Mouse (Mus musculus) ovary, postnatal 10 days (tissue): Measurements from ENCODE around the gene Dis3l2.
A peak's percentile ranks its signal among the peaks of the same experiment; 100 is the strongest.

Experiments
- DNase-seq: peaks from one replicate; pipeline ENCODE4 v3.0.0; 2022; ENCODE audit warnings: low spot score

Dis3l2 gene

DNA sequence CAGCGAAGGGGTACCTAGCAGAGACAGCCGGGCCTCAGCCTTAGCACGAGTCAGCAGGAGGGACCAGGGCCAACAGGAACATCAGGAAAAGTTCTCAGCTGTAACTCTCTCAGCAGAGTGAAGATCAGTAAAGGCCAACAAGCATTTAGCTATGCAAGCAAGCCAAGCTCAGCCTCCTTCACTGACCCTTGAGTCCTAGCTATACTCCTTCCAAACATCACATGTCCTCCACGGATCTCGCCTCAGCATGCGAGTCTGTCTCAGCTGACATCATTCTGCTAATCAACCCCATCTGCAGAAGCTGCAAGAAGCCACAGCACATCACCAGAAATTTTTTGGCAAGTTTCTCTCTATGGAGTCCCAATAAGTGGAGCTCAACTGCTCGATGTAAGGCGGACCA lies 370.2 kb downstream of the Dis3l2 start:
- no peak for DNase-seq

DNA sequence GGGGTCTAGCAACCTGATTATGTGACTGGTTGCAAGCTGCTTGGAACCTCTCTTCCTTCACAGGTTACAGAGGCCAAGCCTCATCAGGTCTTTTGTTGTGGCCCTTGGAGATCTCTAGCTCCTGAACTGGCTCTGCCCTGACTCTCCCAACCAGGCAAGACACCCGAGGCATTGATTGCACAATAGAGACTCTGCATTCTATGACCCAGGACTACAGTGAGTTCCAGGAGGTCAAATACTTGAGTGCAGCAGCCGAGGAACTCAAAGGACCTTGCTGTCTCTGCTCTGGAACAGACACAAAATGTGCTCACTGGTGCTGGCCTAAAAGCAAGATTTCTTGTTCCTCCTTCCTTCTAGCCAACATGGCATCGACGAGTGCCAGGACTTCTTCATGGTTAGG lies 382.6 kb downstream of the Dis3l2 start:
- DNase-seq, result no peak

DNA sequence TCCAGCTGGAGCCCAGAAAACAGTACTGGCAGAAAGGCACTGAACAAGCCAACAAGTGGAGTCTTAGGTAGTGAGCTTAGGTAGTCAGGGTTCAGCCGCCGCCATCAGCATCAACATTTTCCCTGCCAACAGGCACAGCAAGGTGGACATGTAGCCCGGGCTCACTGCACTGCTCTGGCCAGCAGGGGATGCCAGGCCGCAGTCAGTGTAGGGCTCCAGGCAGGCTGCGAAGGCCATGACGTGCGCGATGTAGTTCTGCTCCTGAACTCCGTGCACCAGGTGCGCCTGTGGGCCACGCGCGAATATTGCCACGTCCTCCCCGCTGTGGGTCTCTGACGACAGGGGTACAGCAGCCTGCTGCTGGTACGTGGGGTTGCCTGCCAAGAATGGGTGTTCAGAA lies 383.4 kb downstream of the Dis3l2 start:
- DNase-seq, result no peak

DNA sequence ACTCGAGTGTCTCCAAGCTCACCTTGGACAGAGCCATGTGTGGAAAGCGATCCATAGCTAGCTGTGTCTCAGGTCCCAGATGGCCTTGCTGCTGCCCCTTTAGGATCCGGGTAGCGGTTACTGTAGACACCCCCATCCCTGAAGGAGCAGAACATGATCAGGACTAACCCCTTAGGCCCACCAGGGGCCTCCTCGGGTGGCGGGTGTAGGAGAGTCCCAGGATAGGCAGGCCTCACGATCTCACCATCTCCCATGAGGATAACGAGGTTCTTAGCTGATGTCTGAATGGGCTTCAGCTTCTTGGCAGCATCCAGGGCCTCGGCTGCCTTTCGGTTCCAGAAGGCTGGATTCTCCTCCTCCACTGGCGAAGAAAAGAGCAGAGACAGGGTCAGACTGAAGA lies 385.6 kb downstream of the Dis3l2 start:
- no peak for DNase-seq

DNA sequence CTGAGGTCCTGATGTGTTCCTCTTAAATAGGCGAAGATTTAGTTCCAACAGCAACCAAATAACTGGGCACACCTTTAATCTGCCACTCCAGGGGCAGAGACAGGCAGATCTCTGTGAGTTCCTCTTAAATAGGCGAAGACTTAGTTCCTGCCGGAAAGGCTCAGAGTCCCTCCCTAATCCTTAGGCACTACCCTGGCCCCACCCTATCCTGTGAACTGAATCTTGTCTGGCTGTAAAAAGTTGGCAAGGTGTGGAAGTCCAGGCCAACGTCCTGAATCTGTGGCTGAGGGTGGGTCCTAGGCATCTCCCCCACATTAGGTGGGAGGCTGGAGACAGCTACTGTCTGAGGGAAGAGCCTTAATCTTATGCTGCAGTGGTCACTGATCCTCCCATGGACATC lies 386.2 kb downstream of the Dis3l2 start, which contains the start of gene Alppl2:
Gene Alppl2, minus strand, starts transcription at position 101 of the 400 bp plus-strand sequence.
- DNase-seq, result no peak

DNA sequence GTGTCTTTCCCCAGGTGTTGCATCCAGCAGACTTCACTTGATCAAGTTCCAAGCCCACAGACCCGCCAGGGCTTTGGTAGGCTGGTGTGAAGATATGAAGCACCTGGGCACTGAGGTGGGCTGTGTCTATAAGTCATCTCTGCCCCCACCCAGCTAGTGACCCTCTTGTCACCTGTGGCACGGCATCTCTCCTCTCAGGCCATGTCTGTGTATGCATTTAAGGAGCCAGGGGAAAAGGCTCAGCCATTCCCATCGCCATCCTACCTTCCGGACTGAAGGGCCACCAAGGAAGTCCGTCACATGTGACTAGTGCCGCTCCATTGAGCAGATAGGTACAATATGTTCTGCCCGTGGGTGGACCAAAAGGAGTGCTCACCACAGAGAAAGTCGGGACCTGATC lies 392.0 kb downstream of the Dis3l2 start:
- DNase-seq, result no peak

DNA sequence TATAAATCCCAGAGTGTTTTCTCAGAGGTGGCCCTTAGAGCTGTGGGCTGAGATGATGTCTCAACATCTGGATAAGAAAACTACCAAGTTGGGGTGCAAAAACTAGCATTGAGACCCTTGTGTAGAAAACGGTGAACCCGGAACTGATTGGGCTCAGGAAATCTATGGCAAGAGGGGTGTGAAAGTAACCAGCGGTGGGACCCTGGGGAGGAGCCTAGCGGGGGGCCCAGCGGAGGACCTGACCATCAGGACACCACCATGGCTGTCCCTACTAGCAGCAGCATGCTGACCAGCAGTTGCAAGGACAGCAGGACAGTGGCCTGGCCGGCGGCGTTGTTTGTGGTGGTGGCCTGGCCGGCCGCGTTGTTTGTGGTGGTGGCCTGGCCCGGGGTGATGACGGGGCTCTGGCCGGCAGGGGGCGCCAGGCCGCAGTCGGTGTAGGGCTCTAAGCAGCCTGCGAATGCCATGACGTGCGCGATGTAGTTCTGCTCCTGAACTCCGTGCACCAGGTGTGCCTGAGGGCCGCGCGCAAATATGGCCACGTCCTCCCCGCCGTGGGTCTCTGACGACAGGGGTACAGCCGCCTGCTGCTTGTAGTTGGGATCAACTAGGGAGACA lies 394.9 kb downstream of the Dis3l2 start:
- peak; percentile 21 for DNase-seq
